Mouse (Mus musculus) c-Kit-negative CD71-positive TER-119-positive erythroid progenitor cells, embryonic 14.5 days (primary cell): ENCODE results near the gene Gstm1.

Experiments
- DNase-seq: peaks from one replicate; pipeline ENCODE4 v3.0.0-alpha.2; 2013; ENCODE audit warnings: low read depth, low spot score

The Gstm1 gene

DNA sequence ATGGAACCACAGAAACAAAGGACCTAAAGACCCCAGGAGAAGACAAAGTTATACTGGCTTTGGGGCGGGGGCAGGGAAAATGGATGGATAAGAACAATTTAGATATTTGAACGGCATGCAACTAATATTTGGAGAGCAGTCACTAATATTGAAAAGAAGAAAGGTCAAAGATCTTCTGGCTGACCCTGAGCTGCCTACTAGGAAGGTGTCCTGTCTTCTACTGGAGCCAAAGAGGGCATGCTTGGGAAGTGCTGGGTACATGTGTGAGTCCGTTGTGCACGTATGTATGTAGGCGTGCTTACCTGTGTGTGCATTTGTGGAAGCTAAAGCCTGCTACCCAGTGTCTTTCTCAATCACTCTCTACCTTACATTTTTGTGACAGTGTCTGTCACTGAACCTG, 51.1 kb downstream of the Gstm1 start:
- DNase-seq: no peak

DNA sequence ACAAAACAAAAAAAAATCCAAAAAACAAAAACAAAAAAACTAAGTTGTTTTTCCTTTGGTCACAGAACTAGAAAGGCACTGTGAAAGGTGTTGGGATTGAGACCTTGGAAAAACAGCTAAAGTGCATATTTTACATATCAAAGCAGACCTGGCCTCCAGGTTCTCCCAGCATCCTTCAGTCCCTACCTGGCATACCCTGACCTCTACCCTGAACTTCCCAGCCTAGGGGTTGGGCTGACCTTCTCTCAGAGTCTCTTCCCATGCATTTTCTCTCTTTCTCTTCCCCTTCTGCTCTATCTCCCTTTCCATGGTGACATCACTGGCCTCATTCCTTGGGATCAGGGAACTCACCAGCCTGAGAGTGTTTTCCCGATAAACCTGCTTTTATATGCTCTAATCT, 52.2 kb downstream of the Gstm1 start:
- DNase-seq: no peak

DNA sequence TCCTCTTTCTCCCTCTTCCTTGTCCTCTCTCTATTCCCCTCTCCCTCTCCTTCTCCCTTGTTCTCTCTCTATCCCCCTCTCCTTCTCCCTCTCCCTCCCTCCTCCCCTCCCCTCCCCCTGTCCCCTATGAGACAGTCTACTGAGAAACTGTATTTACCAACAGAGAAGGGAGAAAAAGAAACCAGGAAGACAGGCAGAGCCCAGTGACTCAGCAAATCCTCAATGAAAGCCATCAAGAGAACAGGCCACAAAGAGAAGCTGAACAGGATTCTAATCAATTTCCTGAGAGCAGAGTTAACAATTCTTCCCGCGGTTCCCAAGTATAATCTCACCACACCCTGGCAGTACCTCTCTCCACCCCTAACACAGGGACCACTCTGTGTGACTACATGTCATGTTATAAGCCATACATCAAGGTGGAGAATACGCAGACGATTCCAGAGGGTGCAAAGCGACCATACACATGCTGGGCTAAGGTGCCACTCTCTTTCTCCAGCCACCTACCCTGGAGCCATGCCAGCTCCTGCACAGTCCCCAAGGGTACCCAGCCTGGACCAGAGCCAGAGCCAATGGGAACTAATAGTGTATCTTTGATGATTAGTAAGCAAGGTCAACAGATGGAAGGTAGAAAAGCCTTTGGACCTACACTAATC, 53.0 kb downstream of the Gstm1 start:
- peak; percentile 15 for DNase-seq

DNA sequence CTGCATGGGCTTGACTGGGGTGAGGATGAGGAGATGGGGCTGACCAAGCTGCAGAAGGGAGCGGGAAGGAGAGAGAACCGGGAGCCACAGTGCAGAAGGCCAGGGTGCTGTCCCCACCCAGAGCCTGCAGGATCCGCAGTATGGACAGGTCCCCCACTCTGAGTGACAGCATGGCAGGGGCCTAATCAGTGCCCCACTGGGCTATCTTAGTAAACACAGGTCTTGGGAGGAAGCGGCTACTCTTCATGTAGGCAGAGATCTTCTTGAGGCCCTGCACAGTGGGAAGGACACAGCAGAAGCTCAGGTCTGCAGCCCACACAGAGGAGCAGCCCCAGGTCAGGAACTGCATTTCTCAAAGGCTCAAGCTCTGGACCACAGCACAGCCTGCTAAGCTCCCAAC, 53.7 kb downstream of the Gstm1 start:
- DNase-seq: no peak
